Mouse (Mus musculus) retina, embryonic 14.5 days (tissue): Measurements from ENCODE around the gene March1.
"Not testable (repeated sequence)": the region's sequence is repeated elsewhere in the genome, so short reads cannot be mapped to it uniquely, and the experiment has no call there.

Experiments
- DNase-seq: peaks from one replicate; pipeline ENCODE4 v3.0.0-alpha.2; 2015; ENCODE audit warnings: low spot score

The March1 gene

GRCm38 (mm10) chr8:66323045-66323807 is 705.5 kb downstream of the March1 start:
- DNase-seq: no peak

GRCm38 (mm10) chr8:66326396-66326795 is 708.7 kb downstream of the March1 start:
- no peak for DNase-seq

GRCm38 (mm10) chr8:66332206-66332605 is 714.5 kb downstream of the March1 start:
- DNase-seq: no peak

GRCm38 (mm10) chr8:66334265-66334664 is 716.6 kb downstream of the March1 start:
- DNase-seq: no peak

- DNase-seq: no peak
Observed at GRCm38 (mm10) chr8:66339551-66339950, 721.9 kb downstream of the March1 start.

- no peak for DNase-seq
Observed at GRCm38 (mm10) chr8:66342928-66343327, 725.2 kb downstream of the March1 start.

GRCm38 (mm10) chr8:66362882-66363801 is 745.4 kb downstream of the March1 start:
- DNase-seq: peak; percentile 23

- DNase-seq: no peak
Observed at GRCm38 (mm10) chr8:66383694-66384373, 766.1 kb downstream of the March1 start.

- no peak for DNase-seq
Observed at GRCm38 (mm10) chr8:66386008-66386407, 768.3 kb downstream of the March1 start.

- DNase-seq: no peak
Observed at GRCm38 (mm10) chr8:66388693-66389092, 771.0 kb downstream of the March1 start.

GRCm38 (mm10) chr8:66391554-66391953 is 773.9 kb downstream of the March1 start:
- DNase-seq: no peak

GRCm38 (mm10) chr8:66392900-66393299 is 775.2 kb downstream of the March1 start:
- DNase-seq: no peak

- DNase-seq: no peak
Observed at GRCm38 (mm10) chr8:66394148-66394547, 776.4 kb downstream of the March1 start.

GRCm38 (mm10) chr8:66397811-66398210 is 780.1 kb downstream of the March1 start:
- DNase-seq: no peak

GRCm38 (mm10) chr8:66400050-66400449 is 782.4 kb downstream of the March1 start:
- no peak for DNase-seq

- DNase-seq: no peak
Observed at GRCm38 (mm10) chr8:66404711-66405414, 787.2 kb downstream of the March1 start.

GRCm38 (mm10) chr8:66405796-66406195 is 788.1 kb downstream of the March1 start:
- DNase-seq: not testable (repeated sequence)

- no peak for DNase-seq
Observed at GRCm38 (mm10) chr8:66406596-66407361, 789.1 kb downstream of the March1 start.

- no peak for DNase-seq
Observed at GRCm38 (mm10) chr8:66410080-66410615, 792.4 kb downstream of the March1 start.

GRCm38 (mm10) chr8:66413101-66413500 is 795.4 kb downstream of the March1 start:
- DNase-seq: no peak

GRCm38 (mm10) chr8:66415234-66415633 is 797.5 kb downstream of the March1 start:
- DNase-seq: no peak
